Mouse (Mus musculus) liver, postnatal 0 days (tissue): Measurements from ENCODE around the gene Zfp768. TPM values are rescaled to one million over a fixed set of nuclear protein-coding genes. Genes with fewer than 3 reads are reported as not detected.
"Not testable (repeated sequence)": the region's sequence is repeated elsewhere in the genome, so short reads cannot be mapped to it uniquely, and the experiment has no call there.

Experiments used
- ATAC-seq: fragments of 200-750 bp; cut with Nextera tagmentation; 2 replicates; pipeline ENCODE4 v1.8.0; 2017; ENCODE audit warnings: mild to moderate bottlenecking, moderate library complexity
- DNase-seq: peaks from one replicate; pipeline ENCODE4 v3.0.0-alpha.2; 2016
- H3K27ac ChIP-seq: fragments of 300-500 bp; sonication (generic); 2 replicates; pipeline ENCODE4 v1.5.1; 2014; ENCODE audit warnings: antibody characterized with exemption, moderate library complexity, mild to moderate bottlenecking, low read depth
- H3K27me3 ChIP-seq: fragments of 300-500 bp; sonication (generic); 2 replicates; pipeline ENCODE4 v1.6.1; 2014; ENCODE audit warnings: low read length, control low read depth, mixed read lengths; ENCODE audit not compliant: insufficient read depth
- H3K36me3 ChIP-seq: fragments of 300-500 bp; sonication (generic); replicated peaks from 2 replicates; pipeline ENCODE4 v1.6.1; 2014; ENCODE audit warnings: mild to moderate bottlenecking, control low read depth, low read length, moderate library complexity, mixed read lengths; ENCODE audit not compliant: insufficient read depth
- H3K4me1 ChIP-seq: fragments of 300-500 bp; sonication (generic); 2 replicates; pipeline ENCODE4 v1.6.1; 2014; ENCODE audit warnings: antibody characterized with exemption, mild to moderate bottlenecking, control low read depth; ENCODE audit not compliant: insufficient read depth
- H3K4me2 ChIP-seq: fragments of 300-500 bp; sonication (generic); 2 replicates; pipeline ENCODE4 v1.6.1; 2014; ENCODE audit warnings: low read depth, mild to moderate bottlenecking, low read length, moderate library complexity, mixed read lengths
- H3K4me3 ChIP-seq: fragments of 300-500 bp; sonication (generic); 2 replicates; pipeline ENCODE4 v1.5.1; 2014; ENCODE audit warnings: low read depth, low read length
- H3K9ac ChIP-seq: fragments of 300-500 bp; sonication (generic); replicated peaks from 2 replicates; pipeline ENCODE4 v1.6.1; 2014; ENCODE audit warnings: mild to moderate bottlenecking, moderate library complexity
- H3K9me3 ChIP-seq: fragments of 300-500 bp; sonication (generic); 2 replicates; pipeline ENCODE4 v1.6.1; 2016; ENCODE audit warnings: mild to moderate bottlenecking, control low read depth, low read length, mixed read lengths
- CTCF ChIP-seq: sonication (generic); IDR thresholded peaks from 2 replicates; pipeline ENCODE4 v1.5.1; 2016; ENCODE audit warnings: antibody characterized with exemption, low read depth
- EP300 ChIP-seq: IDR thresholded peaks from 2 replicates; pipeline ENCODE4 v1.6.1; 2016; ENCODE audit warnings: antibody characterized with exemption, low read depth, mild to moderate bottlenecking
- WGBS: fragments of 180-500 bp; shearing (Covaris S2); extraction: QIAGEN DNeasy Blood & Tissue Kit; methylation state at CpG from one replicate; pipeline ENCODE4 v1.1.7; 2014; ENCODE audit not compliant: insufficient replicate concordance; 5-methylcytosine and 5-hydroxymethylcytosine counted together
- polyA plus RNA-seq: library from polyadenylated mRNA; unstranded; fragments of >200 nt; fragmentation: Nextera tagmentation; extraction: Ambion mirVana; gene quantifications from 2 replicates; pipeline ENCODE4 v1.2.1, GENCODE M21; 2015

Zfp768 gene
- polyA plus RNA-seq, result 4.8 and 6.4 TPM in 2 replicates

DNA sequence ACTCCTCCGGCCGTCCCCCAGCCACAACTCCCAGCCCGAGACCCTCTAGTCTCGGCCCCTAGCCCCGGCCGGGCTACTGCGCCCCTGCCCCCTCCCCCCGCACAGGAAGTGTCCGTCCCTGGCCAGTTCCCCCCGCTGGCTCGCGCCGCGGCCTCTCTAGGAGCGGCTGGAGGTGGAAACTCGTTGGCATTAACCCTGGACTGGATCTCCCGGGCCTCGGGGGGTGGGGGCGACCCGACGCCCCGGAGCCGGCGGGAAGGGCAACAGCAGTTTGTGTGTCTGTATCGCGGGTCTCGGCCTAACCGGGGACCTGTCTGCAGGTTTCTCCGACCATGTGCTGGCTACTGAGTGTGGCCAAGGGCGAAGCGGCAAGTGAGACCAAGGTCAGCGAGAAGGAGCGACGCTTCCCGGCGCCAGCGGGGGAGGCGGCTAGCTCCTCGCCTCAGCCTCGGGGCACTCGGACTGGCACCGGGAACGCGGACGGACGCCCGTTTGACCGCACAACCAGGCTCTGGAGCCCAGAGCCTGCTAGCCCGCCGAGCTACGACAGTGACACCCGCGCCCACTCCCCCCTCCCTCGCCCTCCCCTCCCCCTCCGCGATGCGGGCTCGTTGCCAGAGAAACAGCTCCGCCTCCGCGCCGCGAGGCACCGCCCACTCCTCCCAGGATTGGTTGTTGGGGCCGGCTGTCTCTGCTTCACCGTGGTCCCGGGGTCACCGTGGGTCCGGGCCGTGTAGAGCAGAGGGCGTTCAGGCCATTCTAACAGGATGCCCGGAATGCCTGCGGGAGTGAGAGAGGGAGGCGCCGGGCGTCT is at the start of gene Zfp768:
TSS of gene Zfp768 (minus strand) at position 78 of the 814 bp plus-strand sequence.
- ATAC-seq (peak; percentile 89), DNase-seq (peak; percentile 94)
- under 1% methylated on average over 69 of the region's 76 CpGs for WGBS
- Histone ChIP-seq H3K27me3 (no peaks in the 10 kb centered on the region), H3K36me3 (no peaks in the 10 kb centered on the region), H3K9ac (peak within 1 kb of the TSS; percentile 76), H3K4me3 (peak within 1 kb of the TSS; percentile 88), H3K9me3 (no peaks in the 10 kb centered on the region), H3K27ac (peak within 1 kb of the TSS; percentile 88), H3K4me2 (peak within 1 kb of the TSS; percentile 75), H3K4me1 (peaks cover 15% of the 10 kb centered on the region; the same call in 1 of the 2 replicates)
- TF ChIP-seq EP300 (peak; percentile 56; the same call in 1 of the 2 replicates), CTCF (no peak)

DNA sequence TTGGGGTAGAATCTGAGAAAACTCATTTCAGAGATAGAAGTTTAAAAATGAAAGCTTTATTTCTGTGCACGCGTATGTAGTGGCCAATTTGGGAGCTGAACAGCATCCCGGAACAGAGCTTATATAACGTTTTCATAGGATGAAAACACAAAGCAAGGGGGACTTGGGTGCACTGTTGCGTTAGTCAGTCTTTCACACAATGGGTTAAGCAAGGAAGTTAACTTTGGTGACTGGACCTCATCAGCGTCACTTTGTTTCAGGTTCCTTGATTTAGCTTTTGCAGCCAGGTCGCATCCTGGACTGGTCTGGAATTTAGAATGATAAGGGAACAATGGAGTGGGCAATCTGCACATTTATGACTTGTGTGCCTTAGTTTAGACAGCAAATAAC is 48.5 kb upstream of the Zfp768 start:
- peak overlapping the region; percentile 28; the same call in 1 of the 2 replicates for H3K9ac ChIP-seq
- H3K36me3 ChIP-seq, result no peaks in the 10 kb centered on the region
- TF ChIP-seq CTCF (no peak), EP300 (no peak)
- 5% methylated on average over 7 of the region's 7 CpGs for WGBS
- H3K27me3 ChIP-seq, result no peaks in the 10 kb centered on the region
- peak overlapping the region; percentile 73 for H3K4me2 ChIP-seq
- no peaks in the 10 kb centered on the region for H3K9me3 ChIP-seq
- peaks cover 15% of the 10 kb centered on the region for H3K4me1 ChIP-seq
- no peak for DNase-seq
- peak; percentile 8; the same call in 1 of the 2 replicates for ATAC-seq
- H3K4me3 ChIP-seq, result peak overlapping the region; percentile 59
- peak overlapping the region; percentile 5; the same call in 1 of the 2 replicates for H3K27ac ChIP-seq

DNA sequence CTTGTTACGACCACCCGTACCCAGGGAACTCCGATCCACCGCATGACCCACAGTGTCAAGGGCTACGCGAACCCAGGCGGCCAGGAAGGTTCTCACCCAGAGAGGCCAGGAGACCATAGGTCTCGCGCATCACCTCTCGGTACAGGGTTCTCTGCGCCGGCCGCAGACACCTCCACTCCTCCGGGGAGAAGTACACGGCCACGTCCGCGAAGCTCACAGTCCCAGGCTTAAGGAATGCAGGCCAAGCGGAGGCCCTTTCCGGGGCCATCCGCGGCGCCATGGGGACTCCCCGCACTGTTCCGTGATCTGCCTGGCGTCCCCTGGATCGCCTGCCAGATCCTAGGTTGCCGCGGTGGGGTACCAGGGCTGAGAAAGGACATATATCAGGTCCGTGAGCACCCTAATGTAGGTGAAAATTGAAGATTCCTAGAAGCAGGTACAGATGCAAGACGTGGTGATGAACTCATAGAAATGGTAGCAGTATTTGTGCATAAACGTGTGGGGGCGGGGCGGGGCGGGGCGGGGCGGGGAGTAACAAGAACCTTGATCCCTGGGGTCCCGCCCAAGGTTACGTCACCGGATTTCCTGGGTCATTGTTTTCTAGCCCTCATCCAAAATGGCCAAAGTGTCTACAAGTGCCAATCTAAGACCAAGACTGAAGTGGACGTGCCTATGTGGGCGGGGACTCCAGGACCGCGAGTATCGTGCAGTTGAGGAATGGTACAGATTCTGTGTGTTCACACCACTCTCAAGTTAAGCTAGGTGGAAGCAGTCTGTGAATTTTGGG is 48.0 kb upstream of the Zfp768 start, which contains the start of gene E430018J23Rik:
TSS of gene E430018J23Rik (minus strand) at position 473 of the 787 bp plus-strand sequence.
- Histone ChIP-seq H3K27ac (peak within 1 kb of the TSS; percentile 74), H3K9me3 (no peaks in the 10 kb centered on the region), H3K4me1 (peaks cover 15% of the 10 kb centered on the region), H3K4me3 (peak within 1 kb of the TSS; percentile 59), H3K36me3 (no peaks in the 10 kb centered on the region), H3K4me2 (peak within 1 kb of the TSS; percentile 73), H3K27me3 (no peaks in the 10 kb centered on the region), H3K9ac (peak within 1 kb of the TSS; percentile 63)
- no peak for TF ChIP-seq CTCF
- TF ChIP-seq EP300, result no peak
- WGBS, result under 1% methylated on average over 45 of the region's 45 CpGs
- ATAC-seq, result peak; percentile 96
- DNase-seq, result peak; percentile 96

DNA sequence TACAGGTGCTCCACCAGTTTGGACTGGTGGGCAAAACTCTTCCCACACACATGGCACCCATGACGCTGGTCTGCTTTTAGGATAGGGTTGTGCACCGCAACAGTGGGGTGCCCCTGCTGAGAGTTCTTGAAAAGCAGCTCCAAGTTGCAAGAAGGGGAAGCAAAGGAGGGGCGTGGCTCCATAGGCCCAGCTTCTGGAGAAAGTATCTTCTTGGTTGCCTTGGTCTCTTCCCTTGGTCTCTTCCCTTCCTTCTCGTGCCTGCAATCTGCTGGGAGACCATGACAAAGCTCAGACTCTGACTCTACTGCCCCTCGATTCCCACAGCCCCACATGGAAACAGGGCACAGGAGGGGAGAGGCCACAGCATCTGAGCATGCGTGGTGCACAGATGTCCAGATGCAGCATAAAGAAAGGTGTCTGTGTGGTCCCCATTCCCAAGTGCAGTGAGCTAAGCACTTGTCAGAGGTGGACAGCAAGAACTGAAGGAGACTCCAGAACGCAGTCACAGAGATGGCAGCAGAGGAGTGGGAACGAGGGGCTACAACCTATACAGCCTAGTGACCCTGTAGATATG is 46.9 kb upstream of the Zfp768 start:
- peak overlapping the region; percentile 41 for H3K9ac ChIP-seq
- no peak for ATAC-seq
- WGBS, result 74% methylated on average over 8 of the region's 8 CpGs

DNA sequence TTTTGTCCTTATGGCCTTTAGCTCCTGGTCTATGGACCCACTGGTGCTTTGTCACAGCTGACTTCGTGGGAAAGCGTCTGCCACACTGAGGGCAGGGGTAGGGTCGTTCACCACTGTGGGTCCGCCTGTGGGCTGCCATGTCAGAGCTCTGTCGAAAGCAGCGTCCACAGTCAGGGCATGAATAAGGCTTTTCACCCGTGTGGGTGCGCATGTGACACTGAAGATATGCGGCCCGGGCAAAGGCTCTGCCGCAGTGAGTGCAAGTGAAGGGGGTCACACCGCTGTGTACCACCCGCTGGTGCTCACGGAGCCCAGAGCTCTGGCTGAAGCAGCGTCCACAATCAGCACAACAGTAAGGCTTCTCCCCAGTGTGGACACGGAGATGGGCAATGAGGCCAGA is 46.1 kb upstream of the Zfp768 start:
- WGBS, result 90% methylated on average over 16 of the region's 16 CpGs
- ATAC-seq (no peak), DNase-seq (no peak)
- Histone ChIP-seq H3K36me3 (no peaks in the 10 kb centered on the region), H3K27me3 (no peaks in the 10 kb centered on the region), H3K9ac (no peak overlapping the region), H3K4me1 (peaks cover 15% of the 10 kb centered on the region), H3K4me3 (no peak overlapping the region), H3K27ac (no peak overlapping the region), H3K4me2 (no peak overlapping the region), H3K9me3 (no peaks in the 10 kb centered on the region)
- no peak for TF ChIP-seq CTCF
- no peak for TF ChIP-seq EP300

More for the DNA sequence above, 46.9 kb upstream of the Zfp768 start:
- peak; percentile 24 for DNase-seq
- H3K4me2 ChIP-seq, result peak overlapping the region; percentile 73
- H3K4me1 ChIP-seq, result peaks cover 15% of the 10 kb centered on the region
- no peaks in the 10 kb centered on the region for H3K27me3 ChIP-seq
- H3K27ac ChIP-seq, result 0 out of 2 replicates have a peak overlapping the region, but pooled peaks have one; percentile 74
- peak overlapping the region; percentile 59 for H3K4me3 ChIP-seq
- no peaks in the 10 kb centered on the region for H3K36me3 ChIP-seq
- H3K9me3 ChIP-seq, result no peaks in the 10 kb centered on the region
- TF ChIP-seq CTCF (no peak), EP300 (no peak)

DNA sequence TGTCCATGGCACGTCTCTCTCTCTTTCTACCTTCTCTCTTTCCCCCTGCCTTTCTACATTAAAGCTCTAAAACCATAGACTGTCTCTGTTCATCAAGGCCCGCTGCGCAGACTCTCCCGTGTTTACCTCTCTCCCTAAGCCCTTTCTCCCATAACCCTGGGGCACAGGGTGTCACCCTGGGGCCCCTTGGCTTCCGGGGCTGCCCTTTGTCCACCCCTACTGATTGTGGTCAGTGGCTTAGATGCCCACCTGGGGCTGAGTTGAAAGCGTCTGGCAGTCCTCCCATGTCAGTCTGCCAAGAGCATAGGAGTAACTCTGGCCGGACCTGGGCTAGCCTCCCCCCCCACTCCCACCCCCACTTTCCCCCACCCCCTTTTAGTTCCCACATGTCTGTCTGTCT is 44.9 kb upstream of the Zfp768 start:
- no peak for ATAC-seq
- no peak overlapping the region for H3K4me2 ChIP-seq
- no peaks in the 10 kb centered on the region for H3K36me3 ChIP-seq
- no peaks in the 10 kb centered on the region for H3K9me3 ChIP-seq
- TF ChIP-seq CTCF (no peak), EP300 (no peak)
- H3K4me3 ChIP-seq, result no peak overlapping the region
- 80% methylated on average over 7 of the region's 7 CpGs for WGBS
- no peaks in the 10 kb centered on the region for H3K27me3 ChIP-seq
- no peak for DNase-seq
- H3K4me1 ChIP-seq, result peaks cover 15% of the 10 kb centered on the region
- no peak overlapping the region for H3K9ac ChIP-seq
- H3K27ac ChIP-seq, result no peak overlapping the region

DNA sequence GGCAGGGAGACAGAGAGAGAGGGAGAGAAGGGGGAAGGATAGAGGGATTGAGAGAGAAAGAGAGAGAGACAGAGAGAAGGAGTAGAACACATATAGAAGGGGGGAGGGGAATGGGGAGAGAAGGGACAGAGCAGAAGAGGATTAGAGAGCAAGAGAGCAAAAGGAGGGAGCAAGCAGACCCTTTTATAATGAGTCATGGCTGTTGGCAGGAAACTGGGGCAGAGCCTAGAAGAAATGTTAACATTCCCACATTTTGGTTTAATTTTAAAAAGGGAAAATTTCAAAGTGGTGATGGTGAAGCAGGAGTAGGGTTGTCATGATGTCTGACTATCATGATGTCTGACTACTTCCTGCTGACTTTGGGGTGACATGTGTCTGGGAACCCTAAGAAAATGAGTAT is 42.8 kb upstream of the Zfp768 start:
- H3K36me3 ChIP-seq, H3K4me2 ChIP-seq, H3K27ac ChIP-seq, DNase-seq, H3K9ac ChIP-seq, ATAC-seq, H3K4me3 ChIP-seq, H3K27me3 ChIP-seq, H3K9me3 ChIP-seq: not testable (repeated sequence)
- H3K4me1 ChIP-seq, result peaks cover 10% of the 10 kb centered on the region
